Mouse (Mus musculus) lung, postnatal 25 days (tissue): ENCODE results near the gene Gm11084.
"Not testable (repeated sequence)": the region's sequence is repeated elsewhere in the genome, so short reads cannot be mapped to it uniquely, and the experiment has no call there.

ENCODE experiments used
- DNase-seq: peaks from one replicate; pipeline ENCODE4 v3.0.0; 2022; ENCODE audit warnings: low spot score

Gm11084 gene

GRCm38 (mm10) chr2:72986616-72987015, at the start of gene Gm11084:
Gene Gm11084, minus strand, starts transcription at chr2:72986716.
- DNase-seq: no peak

DNA sequence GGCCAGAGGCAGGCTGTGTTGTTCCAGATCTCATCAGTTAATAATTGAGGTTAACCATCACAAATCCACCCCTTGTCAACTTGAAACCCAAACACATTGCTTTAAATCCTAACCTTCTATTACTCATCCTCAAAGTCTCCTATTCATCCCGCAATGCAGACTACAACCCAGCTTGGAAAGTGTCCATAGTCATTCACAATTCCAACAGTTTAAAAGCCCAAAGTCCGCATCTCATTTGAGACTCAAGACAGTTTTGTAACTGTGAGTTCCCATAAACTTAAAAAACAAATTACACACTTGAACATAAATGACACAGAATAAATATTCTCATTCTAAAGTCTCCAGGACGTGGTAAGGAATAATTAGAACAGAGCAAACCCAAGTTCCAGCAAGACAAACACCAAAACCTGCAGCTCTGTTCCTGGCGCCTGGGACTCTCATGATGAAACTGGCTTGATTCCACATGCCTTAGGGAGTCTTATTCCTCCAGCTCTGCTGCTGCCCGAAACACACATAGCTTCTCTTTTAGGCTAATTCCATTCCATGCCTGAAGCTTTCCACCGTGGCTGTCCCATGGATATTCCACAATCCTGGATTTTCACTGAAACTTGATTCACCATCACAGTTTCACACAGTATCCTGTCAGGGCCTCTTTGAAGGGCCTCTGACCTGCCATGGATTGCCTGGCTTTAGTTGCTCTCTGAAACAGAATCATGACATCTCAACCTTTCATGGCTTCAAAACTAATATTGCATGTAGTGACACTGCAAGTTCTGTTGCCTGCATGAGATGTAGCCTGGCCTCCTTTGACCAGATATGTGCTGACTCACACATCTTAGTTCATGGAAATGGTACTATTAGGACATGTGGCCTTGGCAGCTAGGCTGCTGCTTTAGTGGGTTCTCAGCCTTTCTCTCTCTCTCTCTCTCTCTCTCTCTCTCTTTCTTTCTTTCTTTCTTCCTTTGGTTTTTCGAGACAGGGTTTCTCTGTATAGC, 44.8 kb upstream of the Gm11084 start:
- no peak for DNase-seq

- no peak for DNase-seq
Measured at GRCm38 (mm10) chr2:73029846-73030245, 43.3 kb upstream of the Gm11084 start.

DNA sequence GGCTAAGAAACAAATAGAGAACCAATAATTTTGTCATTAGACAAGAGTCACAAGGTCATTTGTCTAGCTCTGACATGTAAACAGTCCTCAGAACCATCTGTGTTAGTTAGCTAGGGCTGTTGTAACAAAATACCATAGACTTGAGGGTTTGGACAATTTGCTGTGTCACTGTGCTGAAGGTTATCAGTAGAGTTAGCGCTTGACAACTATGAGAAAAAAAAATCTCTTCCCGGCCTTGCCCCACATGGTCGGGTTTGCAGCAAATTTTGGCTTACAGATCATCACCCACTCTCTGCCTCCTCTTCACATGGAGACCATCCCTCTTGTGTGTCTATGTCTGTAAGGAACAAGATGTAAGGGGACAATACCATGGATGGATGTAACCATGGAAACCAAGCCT, 41.5 kb upstream of the Gm11084 start:
- DNase-seq: no peak

GRCm38 (mm10) chr2:73027126-73027525, 40.6 kb upstream of the Gm11084 start:
- DNase-seq: no peak

GRCm38 (mm10) chr2:73023803-73024202, 37.3 kb upstream of the Gm11084 start:
- peak; percentile 74 for DNase-seq

DNA sequence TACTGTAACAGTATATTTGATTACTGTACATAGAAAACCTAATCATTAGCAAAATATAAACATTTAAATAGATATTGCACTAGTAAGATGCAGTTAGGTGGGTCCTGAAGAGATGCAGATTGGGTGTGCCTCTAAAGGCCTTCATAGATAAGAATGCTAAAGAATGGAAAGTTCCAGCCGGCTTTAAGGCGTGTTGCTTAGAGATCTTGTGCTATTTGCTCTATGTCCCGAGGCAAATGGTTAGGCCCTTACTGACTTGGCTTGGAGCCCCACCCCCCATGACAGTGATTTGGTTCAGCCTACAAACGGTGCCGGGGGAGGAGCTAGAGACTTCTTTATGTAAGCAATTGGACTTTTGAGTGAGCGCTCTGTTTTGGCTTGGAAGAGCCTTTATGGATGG, 34.5 kb upstream of the Gm11084 start:
- DNase-seq: no peak

DNA sequence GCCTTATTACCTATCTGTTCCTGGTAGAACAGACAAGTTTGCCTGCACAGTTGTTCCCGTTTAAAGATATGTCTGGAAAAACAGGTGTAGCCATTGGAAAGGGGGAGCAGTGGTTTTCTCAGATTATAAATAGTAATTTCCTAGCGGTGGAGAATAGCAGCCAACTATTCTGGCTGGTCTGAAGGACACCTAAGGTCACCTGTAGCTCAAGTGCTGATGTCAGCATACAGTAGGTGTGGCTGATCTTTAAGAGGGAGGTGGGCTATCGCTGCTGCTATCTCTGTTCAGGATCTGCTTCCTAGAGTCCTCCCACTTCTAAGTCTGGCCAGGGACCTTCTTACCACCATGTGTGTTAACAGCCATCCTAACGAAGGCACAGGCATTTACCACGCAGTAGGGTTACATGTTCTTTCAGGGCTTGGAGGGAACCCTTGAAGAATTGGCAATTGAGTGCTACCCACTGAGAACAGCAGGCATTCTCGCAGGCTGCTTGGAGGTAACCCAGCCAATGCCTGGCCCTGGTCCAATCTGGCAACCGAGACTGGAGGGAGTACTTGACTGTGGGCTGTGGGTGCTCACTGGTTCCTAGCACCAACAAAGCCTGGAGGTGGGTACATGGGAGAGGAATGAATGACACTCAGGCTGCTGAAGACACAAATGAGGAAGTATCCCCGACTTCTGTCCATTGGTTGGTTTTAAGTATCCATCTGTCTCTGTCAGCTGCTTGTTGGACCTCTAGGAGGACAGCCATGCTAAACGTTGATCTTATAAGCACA, 33.0 kb upstream of the Gm11084 start:
- DNase-seq: no peak

- DNase-seq: not testable (repeated sequence)
Measured at GRCm38 (mm10) chr2:73014063-73014462, 27.5 kb upstream of the Gm11084 start.

- DNase-seq: no peak
Measured at GRCm38 (mm10) chr2:73012636-73013035, 26.1 kb upstream of the Gm11084 start.

DNA sequence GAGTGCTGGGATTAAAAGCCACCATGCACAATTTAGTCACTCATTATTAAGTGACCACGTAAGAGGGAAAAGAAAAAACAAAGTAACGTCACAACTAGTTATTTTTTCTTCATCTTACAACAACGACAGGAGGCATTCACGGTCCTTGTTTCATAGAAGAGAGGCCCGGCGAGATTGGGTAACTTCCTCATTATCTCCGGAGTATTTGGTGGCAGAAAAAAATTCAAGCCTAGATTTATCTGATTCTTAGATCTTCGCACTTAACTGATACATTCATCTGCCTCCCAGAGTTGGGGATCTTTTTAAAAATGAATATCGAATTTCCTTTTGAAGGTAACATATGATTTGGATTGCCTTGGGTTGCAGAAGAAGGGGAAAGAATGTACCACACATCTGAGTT, 21.0 kb upstream of the Gm11084 start:
- no peak for DNase-seq

GRCm38 (mm10) chr2:73005611-73006515, 19.3 kb upstream of the Gm11084 start:
- DNase-seq: no peak

DNA sequence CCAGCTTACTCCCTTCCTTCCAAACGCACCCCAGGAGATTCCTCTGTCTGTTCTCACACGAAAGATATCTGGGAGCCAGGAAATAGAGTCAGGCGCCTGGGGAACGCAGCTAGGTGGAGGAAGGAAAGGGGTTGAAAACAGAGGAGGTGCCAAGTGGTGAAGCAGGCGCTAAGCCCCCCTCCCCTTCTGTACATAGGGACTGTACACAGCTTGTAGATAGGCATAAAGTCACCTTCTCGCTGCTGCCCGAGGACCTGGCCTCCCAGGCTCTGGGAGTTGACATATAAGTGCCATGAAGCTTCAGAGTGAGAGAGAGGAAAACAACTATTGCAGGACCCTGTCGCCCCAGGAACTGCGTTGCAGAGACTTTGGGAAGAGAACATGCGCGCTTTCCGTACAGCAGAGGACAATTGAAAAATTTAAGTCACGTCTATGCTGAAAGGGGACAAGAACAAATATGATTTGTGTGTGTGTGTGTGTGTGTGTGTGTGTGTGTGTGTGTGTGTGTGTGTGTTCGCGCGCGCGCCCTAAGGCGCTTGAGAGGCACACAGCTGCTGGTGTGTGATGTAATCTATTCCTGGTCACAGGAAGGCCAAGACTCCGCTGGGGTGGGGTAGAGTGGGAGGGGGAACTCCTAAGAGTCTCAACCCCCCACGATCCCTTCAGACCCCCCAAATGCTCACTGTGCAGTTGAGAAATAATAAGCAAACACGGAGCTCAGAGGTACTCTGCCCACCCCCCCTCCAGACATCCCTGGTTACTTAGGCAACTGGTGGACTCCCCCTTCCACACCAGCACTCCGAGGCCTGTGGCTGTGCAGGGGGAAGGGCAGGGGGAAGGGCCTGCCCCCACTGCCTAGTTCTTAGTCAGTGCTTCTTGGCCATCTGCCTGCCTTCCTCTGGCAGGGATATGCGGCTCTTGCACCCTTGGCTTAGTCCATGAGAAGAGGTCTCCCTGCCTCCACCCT, 17.5 kb upstream of the Gm11084 start:
- peak; percentile 85 for DNase-seq

- DNase-seq: peak; percentile 71
Measured at GRCm38 (mm10) chr2:73003049-73003448, 16.5 kb upstream of the Gm11084 start.

DNA sequence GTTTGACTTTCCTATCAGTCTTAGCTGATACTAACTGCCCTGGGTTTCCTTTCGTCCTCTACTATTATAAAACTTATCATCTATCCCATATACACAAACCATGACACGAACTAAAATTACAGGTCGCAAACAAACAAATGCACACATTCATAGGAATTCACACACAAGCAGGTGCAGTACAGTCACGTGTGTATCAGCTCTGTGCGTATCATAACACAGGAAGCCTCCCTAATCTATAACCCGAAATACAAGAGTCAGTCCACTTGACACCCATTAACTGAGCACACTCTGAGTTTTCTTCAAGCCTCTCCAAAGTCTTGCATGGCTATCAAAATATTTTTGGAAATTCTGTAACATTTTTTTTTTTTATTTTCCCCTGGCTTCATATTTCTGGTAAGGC, 15.9 kb upstream of the Gm11084 start:
- no peak for DNase-seq

DNA sequence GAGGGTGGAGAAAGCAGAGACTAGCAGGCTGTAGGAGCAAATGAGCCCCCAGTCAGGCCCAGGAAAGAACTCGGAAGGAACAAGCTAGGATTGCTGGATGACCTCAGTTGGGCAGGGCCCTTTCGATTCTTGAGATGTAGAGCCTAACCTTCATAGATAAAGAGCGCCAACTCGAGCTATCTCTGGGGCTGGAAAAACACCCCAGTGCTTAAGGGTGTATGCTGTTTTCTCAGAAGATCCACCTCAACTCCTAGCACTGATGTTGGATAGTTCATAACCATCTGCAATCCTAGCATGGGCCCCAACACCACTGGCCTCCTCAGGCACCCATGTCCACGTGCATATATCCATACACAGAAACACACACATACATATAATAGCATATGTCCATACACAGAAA, 15.5 kb upstream of the Gm11084 start:
- DNase-seq: no peak

DNA sequence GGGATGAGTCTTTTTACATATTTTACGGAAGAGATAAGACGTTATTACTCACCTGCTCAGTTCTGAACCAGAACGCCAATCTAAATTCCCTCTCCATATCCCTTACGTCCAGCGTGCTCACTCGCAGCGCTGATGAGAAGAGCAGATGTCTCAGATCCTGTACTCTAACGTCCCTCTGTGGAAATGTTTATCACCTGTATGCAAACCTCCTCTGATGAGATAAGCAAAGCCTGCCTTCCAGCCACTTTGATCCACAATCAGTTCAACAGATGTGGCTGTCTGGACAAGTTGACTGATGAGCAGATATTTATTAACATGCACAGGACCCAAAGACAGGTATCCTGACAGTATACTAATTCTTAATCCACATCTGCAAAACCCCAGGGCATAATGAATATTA, 13.7 kb upstream of the Gm11084 start:
- DNase-seq: no peak

GRCm38 (mm10) chr2:72997586-72997985, 11.1 kb upstream of the Gm11084 start:
- no peak for DNase-seq

DNA sequence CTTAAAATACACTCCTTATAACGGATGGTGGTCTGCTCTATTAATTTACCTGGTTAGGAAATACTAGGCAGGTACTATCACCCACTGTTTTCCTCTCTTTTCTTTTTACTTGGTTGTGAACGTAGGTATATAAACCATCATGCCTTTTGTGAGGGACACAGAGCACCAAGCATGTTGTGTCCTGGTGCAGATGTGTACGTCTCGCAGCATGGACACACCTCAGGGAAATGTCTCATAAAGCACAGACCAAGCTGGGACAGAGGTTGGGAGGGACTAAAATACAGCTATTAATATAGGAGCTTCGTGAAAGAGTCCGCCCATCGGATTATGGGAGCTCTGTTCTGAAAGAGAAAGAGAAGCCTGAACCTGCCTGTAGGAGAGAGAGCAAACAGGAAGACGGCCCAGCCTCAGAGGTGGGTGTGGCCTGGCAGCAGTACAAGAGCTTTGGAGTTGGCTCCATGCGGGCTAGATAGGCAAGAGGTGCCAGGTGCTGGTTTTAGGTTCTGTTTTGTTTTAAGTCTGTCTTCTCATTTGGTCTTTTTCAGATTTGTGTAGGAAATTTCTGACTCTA, 10.4 kb upstream of the Gm11084 start:
- peak; percentile 78 for DNase-seq

DNA sequence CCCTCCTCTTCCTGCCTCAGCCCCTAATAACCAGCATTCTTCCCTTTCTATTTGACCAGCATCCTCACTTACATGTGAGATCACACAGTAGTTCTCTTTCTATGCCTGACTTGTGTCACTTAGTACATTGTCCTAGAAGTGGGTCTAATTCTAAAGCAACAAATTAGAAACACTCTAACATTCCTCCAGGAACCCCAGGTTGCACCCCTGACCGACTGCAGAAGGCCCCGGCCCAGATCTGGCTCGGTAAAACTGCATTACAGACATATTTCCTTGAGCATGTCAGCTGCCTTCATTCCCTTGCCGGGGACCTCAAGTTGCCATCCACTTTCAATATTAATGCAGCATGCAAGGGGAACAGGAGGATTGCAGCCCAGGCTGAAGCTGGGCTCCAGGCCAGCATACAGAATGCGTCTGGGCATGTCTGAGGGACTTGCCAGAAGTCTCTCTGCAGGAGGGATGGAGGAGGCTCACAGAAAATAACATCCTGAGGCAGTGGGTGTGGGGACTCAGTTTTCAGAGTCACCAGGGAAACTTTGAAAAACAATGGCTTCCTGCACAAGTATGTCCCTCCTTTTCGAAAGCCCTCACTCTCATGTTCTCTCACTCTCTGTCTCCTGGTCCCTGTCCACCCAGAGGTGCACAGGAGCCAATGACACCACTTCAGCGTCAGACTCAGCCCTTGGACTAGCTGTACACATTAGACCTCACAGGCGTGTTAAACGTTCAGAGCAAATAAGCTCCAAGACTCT, 9.0 kb upstream of the Gm11084 start:
- peak; percentile 58 for DNase-seq
